Mouse (Mus musculus): ENCODE results near the gene Tdg. TPM values are rescaled to one million over a fixed set of nuclear protein-coding genes. Genes with fewer than 3 reads are reported as not detected.

The Tdg gene
- polyA plus RNA-seq, 2 experiments from 2014 or later = 23.4 to 40.3 TPM

DNA sequence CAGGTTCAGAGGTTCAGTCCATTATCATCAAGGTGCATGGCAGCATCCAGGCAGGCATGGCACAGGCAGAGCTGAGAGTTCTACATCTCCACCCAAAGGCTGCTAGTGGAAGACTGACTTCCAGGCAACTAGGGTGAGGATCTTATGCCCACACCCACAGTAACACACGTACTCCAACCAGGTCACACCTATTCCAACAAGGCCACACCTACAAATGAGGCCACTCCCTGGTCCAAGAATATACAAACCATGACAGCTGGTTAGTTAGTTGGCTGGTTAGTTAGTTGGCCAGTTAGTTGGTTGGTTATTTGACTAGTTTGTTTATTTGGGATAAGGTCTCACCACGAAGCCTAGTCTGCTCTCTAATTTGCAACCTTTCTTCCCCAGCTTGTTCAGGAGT lies 33.7 kb downstream of the Tdg start:
- no peak for ATAC-seq

DNA sequence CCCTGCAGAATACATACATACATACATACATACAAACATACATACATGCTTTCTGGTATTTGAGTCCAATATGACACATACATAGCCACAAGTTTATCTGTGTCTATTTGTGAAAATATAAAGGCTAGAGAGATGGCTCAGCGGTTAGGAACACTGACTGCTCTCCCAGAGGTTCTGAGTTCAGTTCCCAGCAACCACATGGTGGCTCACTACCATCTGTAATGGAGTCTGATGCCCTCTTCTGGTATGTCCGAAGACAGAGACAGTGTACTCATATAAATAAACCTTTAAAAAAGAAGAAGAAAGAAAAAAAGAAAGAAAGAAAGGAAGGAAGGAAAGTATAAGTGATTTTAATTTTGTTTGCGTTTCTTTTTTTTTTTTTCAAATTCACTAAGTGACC lies 36.3 kb downstream of the Tdg start:
- no peak for ATAC-seq

DNA sequence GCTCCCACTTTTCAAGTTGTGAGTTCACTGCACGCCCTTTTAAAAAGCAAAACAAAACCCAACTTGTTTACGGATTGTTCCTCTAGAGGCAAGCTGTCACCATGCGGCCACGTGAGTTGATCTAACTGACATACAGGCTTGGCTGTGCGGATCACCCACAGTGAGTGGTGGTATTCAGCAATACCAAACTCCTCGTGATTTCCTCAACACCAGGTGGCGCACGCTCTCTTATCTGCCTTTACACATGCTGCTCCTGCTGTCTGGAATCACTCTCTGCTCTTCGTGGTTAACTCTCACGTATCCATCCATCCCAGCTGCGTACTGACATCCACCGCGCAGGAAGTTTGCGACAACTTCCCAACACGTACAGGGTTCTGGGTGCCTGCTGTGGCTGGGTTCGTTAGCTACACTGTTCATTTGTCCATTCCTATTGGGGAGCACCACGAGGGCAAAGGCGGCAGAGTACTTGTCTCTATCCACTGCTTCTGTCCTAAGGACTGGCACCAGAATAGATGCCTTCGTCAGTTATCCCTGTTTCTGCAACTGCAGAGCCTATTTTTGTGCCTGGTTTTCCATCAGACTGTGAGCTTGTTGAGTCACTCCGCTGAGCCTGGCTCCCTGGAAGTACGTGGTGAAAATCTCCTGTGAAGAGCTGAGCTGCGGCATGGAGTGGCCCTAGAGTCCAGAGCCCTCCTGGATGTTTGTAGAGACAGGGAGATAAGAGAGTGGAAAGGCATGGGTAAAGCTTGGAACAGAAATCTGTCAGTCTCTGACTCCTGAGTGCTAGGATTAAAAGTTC lies 37.0 kb downstream of the Tdg start:
- peak; percentile 72 for ATAC-seq

DNA sequence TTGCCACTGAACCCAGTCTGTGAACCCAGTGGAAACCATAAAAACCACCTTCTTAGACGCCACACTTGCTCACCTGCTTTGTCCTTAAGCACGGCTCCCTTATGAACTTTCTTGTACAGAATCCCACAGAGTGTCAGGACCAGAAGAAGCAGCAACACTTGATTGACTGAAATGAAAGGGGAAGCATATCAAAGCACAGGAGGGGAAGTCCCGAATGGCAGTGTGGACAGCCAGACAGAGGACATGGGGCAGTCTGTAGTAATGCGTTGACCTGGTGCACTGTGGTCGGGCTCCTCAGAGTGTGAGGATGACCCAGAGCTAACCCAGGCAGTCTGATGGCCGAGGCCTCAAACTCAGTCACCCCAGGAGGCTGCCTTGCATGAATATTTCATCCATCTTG lies 40.6 kb downstream of the Tdg start:
- ATAC-seq = no peak

DNA sequence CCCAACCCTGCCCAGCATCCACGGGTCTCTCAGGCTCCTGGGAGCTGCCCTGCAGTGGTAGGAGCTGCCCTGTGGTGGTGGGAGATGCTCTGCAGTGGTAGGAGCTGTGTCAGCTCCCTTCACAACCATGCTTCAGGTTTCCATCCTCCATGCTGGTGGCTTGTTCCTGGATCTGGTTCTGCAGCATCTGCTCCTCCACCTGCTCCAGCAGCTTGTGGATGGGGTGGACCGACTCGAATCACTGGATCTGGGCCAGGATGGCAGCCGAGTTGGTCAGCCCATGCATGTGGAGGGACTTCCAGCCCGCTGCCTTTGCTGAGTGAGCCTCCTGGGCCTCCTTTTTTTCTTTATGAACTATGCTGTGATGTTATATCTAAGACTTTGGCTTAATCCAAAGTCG lies 47.3 kb downstream of the Tdg start:
- no peak for ATAC-seq

DNA sequence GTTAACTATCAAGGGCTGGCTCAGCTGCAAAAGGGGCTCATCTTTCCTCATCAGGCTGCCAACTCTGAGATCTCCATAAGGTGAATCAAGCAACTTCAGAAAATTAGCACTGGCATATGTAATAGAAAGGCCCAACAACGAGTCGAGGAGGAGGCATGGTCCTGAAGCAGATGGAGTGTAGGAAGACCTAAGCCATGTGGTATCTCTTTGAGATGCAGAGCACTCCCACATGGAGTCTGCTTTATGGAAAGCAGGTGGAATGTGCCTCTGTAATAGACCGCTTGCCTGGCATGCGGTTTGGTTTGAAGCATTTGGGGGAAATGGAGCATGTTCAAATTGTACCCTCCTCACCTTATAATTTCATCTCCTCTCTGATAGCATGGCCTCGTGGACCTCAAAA lies 51.1 kb downstream of the Tdg start:
- ATAC-seq = no peak

DNA sequence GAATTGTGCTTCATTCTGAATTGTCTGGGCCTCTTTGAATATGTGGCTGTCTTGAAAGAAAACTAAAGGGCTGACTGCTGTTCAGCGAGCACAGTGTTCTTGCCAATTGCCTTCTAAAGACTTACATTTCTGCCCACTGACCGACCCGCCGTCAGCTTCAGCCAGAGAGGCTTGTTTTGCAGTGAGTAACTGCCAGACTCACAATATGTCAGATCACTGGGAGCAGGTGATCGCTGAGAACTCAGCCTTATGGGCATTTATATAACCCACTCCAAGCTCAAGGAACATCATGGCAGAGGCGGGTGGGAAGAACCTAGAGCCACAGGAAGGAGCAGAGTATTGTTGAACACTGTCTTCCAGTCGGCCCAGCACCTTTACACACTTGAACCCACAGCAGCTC lies 52.0 kb downstream of the Tdg start:
- no peak for ATAC-seq

DNA sequence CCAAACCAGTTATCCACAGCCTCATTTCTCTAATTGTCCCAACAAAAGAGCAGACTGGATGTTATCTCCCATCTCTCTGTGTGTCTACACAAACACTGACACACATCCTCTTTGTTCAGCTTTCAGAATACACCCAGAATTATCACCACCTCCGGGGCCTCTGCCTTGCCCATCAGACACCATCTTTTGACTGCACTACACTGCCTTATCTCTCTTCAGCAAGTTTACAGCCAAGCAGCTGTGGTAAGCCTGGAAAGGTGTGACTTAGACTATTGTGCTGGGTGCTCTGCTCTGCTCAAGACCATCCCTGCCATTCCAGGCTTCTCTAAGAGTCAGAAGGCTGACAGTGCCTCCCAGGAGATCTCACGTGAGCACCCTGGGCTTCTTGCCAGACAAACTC lies 55.8 kb downstream of the Tdg start:
- ATAC-seq = no peak

DNA sequence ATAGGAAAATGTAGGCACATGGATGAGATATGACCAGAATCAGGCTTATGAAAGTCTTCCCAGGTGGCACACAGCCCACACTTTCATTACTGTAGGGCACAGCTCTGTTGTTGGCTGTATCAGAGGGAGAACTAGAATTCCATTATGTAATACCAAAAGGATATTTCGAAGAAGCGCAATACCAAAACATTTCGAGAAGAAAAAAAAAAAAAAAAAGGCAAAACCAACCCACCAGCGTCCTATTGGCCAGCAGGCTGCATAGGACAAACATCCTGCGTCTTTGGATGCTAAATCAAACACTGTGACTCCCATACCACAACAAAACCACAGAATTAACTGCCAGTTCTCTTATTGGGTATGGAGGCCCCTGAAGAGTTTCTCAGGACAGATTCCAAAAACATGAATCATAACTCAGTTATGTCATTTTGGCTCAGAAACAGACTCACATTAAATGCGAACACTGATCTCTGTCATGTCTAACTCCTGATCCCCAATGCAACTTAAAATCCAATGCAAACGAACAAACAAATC lies 60.1 kb downstream of the Tdg start:
- no peak for ATAC-seq

DNA sequence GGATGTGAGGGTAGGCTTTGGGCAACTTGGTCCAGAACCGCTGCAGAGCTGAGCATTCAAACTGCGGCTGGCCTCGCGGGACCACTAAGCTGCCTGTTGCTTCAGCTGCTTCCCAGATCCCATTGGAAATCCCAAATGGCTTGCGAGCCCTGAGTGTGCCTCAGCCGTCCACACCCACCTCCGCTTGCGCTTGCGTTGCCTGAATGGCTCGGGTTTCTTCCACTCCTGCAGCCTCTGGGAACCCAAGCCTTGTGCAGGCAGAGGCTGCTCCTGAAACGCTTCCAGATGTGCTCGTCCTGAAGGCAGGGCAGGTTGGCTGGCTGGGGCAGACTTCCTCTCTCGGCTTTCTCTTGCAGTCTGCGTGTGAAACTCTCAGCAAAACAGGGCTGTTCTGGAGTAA lies 60.9 kb downstream of the Tdg start, which contains the start of gene Glt8d2:
Gene Glt8d2 (minus strand): TSS at position 157 of the 400 bp plus-strand sequence.
- no peak for ATAC-seq

DNA sequence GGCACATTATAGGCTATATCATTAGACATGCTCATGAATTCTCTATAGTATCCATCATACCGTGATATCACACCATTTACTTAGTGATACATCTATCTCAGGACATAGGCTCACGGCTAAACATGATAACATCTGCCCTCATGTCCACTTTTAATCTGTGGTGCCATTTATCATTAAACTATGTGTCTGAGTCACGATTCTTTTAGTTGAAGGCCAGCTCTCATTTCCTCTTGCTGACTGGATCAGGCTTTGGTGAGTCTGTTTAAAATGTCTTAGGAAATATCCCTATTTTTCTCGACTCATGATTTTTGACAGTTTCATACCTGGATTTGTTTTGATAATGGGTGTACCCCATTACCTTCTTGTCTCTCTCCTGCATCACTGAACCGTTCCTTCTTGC lies 66.3 kb downstream of the Tdg start, which contains the start of gene Hcfc2:
Gene Hcfc2 (plus strand): TSS at position 205 of the 400 bp plus-strand sequence.
- ATAC-seq = no peak

DNA sequence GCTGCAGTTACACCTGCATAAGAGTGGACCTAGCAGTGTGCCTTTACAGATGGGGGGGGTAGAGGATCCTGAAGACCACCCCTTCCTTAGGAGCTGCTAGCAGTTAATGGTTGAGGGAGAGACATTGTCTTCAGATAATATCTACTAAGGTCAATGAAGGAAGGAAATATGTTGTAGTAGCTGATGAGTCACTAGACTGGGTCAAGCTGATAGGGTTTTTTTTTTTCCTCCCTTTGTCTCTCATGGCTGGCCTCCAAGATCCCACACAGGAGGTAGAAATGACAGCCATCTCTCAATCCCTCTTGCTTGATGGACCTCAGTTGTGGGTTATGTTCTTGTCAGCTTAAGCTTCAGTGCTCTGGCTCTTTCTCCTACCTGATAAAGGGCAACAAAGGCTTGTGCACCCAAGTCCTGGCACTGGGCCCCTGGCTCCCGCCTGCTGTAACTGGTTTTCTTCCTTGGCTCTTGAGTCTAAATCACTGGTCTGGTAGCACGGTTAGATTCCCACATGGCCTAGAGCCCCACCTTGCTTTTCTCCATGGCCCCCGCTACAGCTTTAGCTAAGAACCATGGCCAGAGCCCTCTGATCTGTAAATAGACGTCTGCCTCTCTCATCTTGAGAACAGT lies 66.9 kb downstream of the Tdg start:
- ATAC-seq = no peak

DNA sequence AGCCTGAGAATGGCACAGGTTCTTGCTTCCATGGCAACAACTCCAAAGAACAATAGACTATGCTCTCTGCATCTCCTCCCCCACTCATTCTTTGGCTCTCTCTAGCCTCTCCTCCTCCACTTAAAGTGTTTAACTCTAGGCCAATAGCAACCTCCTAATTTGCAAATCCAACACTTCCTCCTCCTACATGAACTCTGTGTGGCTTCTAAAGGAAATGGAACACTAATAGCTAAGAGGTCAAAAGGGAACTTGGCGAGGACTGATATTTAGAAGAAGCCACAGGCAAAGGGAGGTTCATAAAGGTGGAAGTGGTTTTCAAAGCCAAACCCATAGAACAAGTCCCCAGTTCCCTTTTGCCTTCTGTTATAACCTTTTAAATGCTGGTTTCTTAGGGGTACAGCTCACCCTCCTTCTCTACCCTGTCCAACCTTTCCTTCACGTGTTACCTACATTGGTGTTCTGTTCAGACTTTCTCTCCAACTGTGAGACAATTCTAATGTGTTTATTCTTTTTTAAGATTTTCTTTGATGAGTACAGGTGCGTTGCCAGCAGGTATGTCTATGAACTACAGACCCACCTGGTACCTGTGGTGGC lies 67.8 kb downstream of the Tdg start:
- peak; percentile 48 for ATAC-seq

DNA sequence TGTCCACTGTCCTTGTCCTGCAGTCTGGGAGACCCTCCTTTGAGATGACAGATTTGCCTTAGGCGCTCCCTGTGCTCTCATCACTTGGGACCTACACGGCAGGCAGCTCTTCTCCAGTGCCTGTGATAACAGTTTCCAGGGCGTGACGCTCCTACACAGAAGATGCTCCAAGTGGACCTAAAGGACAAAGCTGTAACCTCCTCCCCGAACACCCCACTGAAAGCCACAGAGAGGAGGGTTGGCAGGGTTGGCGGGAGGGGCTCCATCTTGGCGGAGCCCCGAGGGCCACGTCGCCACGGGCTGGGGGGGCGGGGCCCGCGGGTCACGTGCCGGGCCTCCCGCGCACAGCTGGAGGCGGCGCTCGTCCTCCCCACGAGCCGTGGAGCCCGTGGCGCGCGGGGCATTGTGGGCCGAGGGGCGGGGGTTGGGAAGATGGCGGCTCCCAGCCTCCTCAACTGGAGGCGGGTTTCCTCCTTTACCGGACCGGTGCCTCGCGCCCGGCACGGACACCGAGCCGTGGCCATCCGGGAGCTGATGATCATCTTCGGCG lies 69.2 kb downstream of the Tdg start:
- peak; percentile 82 for ATAC-seq

DNA sequence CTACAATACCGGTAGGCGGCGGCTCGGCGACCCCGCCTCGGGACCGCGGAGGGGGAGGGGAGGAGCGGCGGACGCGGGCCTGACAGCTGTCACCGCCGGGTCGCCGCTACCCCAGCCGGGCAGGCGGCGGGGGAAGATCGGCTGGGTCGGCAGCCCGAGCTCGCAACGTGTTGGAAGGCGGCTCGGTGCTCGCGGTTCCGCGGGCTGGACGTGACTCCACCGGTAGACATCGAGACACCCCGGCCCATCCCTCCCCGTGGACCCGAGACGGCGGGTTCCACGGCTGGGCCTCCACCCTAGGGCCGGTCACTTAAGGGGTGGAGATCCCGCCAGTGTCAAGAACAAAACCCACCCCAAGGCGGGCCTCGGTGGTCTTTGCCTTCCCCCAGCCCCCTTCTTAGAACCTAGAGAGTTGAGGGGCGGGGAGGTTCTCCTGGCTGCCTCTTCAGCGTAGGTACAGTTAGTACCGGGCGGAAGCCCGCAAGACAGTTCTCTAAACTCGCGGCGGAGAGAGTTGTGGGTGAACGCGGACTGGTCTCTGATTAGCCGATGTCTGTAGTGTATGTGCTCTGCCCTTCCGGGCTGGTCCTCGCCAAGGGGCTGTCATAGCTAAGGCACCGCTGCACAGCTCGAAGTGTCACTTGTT lies 69.8 kb downstream of the Tdg start:
- peak; percentile 53 for ATAC-seq

Other genes with a start within 250 kb of the Tdg start
- 1 to 10 TPM in 1 of 2 experiments, not detected in 1; 1.2 TPM for gene Gm1553, start 137.2 kb upstream of the Tdg start, polyA plus RNA-seq (2017; shearing (Covaris generic))
- 10 to 100 TPM; 22.2 to 27.0 TPM for gene 1190007I07Rik, start 6.6 kb upstream of the Tdg start, polyA plus RNA-seq (2017; shearing (Covaris generic))
- gene Glt8d2, start 60.8 kb downstream of the Tdg start, polyA plus RNA-seq (2017; shearing (Covaris generic)) = 1 to 10 TPM; 2.1 to 2.9 TPM
- gene Hcfc2, start 66.3 kb downstream of the Tdg start, polyA plus RNA-seq (2017; shearing (Covaris generic)) = 10 to 100 TPM; 22.7 to 24.9 TPM
- 10 to 100 TPM; 72.3 to 84.2 TPM for gene Nfyb, start 134.3 kb downstream of the Tdg start, polyA plus RNA-seq (2017; shearing (Covaris generic))
- gene Txnrd1, start 204.1 kb downstream of the Tdg start, polyA plus RNA-seq (2017; shearing (Covaris generic)) = 10 to 100 TPM; 17.5 to 20.6 TPM
- under 1 TPM; 0.58 to 0.98 TPM for gene Eid3, start 236.8 kb downstream of the Tdg start, polyA plus RNA-seq (2017; shearing (Covaris generic))

Measured in CD4-positive, CD25-positive, alpha-beta regulatory T cell, adult 4 months (primary cell).